Mouse (Mus musculus) B cell, adult 67 days (primary cell): Measurements from ENCODE around the gene Gm21822. TPM values are rescaled to one million over a fixed set of nuclear protein-coding genes. Genes with fewer than 3 reads are reported as not detected.

Source experiments
- total RNA-seq, 2 experiments: library from RNA; stranded (reverse); gene quantifications; 4 replicates each; pipeline ENCODE4 v1.2.4; 2023

Gene Gm21822
- total RNA-seq: not detected

DNA sequence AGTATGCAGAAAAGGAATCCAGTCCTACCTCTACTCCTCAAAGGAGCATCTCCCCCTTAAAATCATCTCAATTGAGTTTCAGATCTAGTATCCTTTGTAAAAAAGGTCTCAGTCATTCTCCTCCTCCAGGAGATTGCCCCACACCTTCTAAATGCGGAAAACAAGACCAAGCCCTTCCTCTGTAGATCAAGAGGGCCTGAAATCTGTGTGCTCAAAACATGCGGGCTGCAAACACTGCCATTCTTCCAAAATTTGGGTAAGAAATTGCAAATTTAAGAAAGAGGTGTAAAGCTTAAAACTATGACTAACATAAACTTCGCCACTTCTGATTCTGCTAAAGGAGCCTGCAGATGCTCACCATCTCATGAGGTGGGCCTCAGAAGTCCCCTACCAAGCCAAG lies at the start of gene Gm21822:
TSS of gene Gm21822 (plus strand) at position 301 of the 400 bp plus-strand sequence.

